Mouse (Mus musculus): ENCODE measurements around the gene Ces1d. TPM values are rescaled to one million over a fixed set of nuclear protein-coding genes. Genes with fewer than 3 reads are reported as not detected.
"Not testable (repeated sequence)": the region's sequence is repeated elsewhere in the genome, so short reads cannot be mapped to it uniquely, and the experiment has no call there.

The Ces1d gene
- polyA plus RNA-seq (2015; fragmentation: Nextera tagmentation; extraction: Ambion mirVana), result 0.36 and 0.48 TPM in 2 replicates

DNA sequence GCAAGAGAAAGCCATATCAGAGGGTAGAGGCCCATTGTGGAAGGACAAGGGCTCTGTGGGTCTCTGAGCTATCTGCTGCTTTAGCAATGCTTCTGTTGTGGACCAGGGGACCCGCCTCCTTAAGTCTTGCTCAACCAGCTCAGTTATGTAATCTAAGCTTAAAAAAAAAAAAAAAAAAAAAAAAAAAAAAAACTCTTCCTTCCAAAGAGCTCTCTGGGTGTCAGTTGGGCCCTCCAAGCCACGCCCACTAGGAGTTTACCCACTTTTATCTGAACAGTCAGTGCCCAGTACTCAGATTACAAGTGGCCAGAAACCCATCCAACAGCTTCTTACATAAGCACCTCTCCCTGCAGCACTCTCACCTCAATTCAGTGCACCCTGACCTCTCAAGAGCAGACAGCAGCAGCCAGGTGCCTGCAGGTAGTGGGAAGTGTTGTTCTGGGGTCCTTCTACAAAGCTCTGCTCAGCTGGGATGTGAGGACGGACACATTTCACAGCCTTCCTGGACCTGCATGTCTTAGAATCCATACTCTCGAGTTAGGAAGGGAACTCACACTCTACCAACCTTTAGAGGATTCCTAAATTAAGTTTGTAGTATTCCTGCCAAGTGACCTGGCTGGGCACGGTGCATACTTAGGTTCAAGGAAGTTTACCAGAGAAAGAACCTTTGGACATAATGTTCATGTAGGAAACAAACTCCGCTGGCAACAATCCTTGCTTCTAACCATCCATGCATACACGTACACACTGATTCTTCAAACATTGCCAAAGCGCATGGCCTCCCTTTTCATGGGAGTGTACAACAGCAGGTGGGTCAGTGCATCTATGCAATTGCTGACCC, at the start of gene Ces1d:
Ces1d (minus strand) TSS at position 154 of the 841 bp plus-strand sequence.
- Histone ChIP-seq H3K9ac (no peak within 1 kb of the TSS), H3K27me3 (no peaks in the 10 kb centered on the region), H3K36me3 (no peaks in the 10 kb centered on the region), H3K4me1 (no peaks in the 10 kb centered on the region), H3K9me3 (replicated peaks) (no peaks in the 10 kb centered on the region), H3K27ac (no peak within 1 kb of the TSS), H3K4me3 (replicated peaks) (no peak within 1 kb of the TSS), H3K4me2 (no peak within 1 kb of the TSS)
- 86% methylated on average over 8 of the region's 8 CpGs for WGBS
- ATAC-seq (replicated peaks; ENCODE audit: low FRiP score), result no peak

- H3K9me3 ChIP-seq (replicated peaks), result no peaks in the 10 kb centered on the region
- ATAC-seq (replicated peaks; ENCODE audit: low FRiP score), result no peak
- WGBS, result 80% methylated on average over 2 of the region's 2 CpGs
- no peaks in the 10 kb centered on the region for H3K36me3 ChIP-seq
- H3K9ac ChIP-seq, result no peak overlapping the region
- H3K27ac ChIP-seq, result no peak overlapping the region
- H3K4me3 ChIP-seq (replicated peaks), result no peak overlapping the region
- no peaks in the 10 kb centered on the region for H3K4me1 ChIP-seq
- no peak overlapping the region for H3K4me2 ChIP-seq
- no peaks in the 10 kb centered on the region for H3K27me3 ChIP-seq
These were observed 48.4 kb upstream of the Ces1d start for GRCm38 (mm10) chr8:93246057-93246456.

- Histone ChIP-seq H3K4me3 (replicated peaks) (no peak overlapping the region), H3K4me1 (no peaks in the 10 kb centered on the region), H3K36me3 (no peaks in the 10 kb centered on the region), H3K9ac (no peak overlapping the region), H3K27ac (no peak overlapping the region), H3K27me3 (no peaks in the 10 kb centered on the region), H3K9me3 (replicated peaks) (no peaks in the 10 kb centered on the region), H3K4me2 (no peak overlapping the region)
- ATAC-seq (replicated peaks; ENCODE audit: low FRiP score), result no peak
These were observed 42.2 kb upstream of the Ces1d start for GRCm38 (mm10) chr8:93239884-93240283.

DNA sequence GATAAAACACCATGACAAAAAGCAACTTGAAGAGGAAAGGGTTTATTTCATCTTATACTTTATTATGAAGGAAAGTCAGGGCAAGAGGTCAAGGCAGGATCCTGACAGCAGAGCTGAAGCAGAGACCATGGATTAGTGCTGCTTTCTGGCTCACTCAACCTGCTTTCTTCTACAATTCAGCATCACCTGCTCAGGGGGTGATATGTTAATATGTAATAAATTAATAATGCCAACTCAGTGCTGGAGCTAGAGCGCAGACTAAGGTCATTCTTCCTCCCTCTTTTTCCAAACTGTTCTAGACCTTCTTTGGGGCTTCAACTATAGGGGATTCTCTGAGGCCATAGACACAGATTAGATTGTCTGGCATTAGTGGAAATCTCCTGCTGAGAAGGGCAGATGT, 38.0 kb upstream of the Ces1d start:
- no peak overlapping the region for H3K9ac ChIP-seq
- no peaks in the 10 kb centered on the region for H3K4me1 ChIP-seq
- no peak overlapping the region for H3K4me2 ChIP-seq
- H3K27ac ChIP-seq, result no peak overlapping the region
- no peaks in the 10 kb centered on the region for H3K9me3 ChIP-seq (replicated peaks)
- no peaks in the 10 kb centered on the region for H3K27me3 ChIP-seq
- no peak overlapping the region for H3K4me3 ChIP-seq (replicated peaks)
- no peaks in the 10 kb centered on the region for H3K36me3 ChIP-seq
- 94% methylated on average over 1 of the region's 1 CpGs for WGBS
- ATAC-seq (replicated peaks; ENCODE audit: low FRiP score), result no peak

- no peak for ATAC-seq (replicated peaks; ENCODE audit: low FRiP score)
- 95% methylated on average over 1 of the region's 1 CpGs for WGBS
- Histone ChIP-seq H3K27ac (no peak overlapping the region), H3K4me3 (replicated peaks) (no peak overlapping the region), H3K36me3 (no peaks in the 10 kb centered on the region), H3K9ac (no peak overlapping the region), H3K4me1 (no peaks in the 10 kb centered on the region), H3K27me3 (no peaks in the 10 kb centered on the region), H3K9me3 (replicated peaks) (no peaks in the 10 kb centered on the region), H3K4me2 (no peak overlapping the region)
These were observed 37.1 kb upstream of the Ces1d start for GRCm38 (mm10) chr8:93234706-93235105.

GRCm38 (mm10) chr8:93234068-93234467, 36.4 kb upstream of the Ces1d start:
- WGBS, result 81% methylated on average over 6 of the region's 6 CpGs
- H3K4me1 ChIP-seq, result no peaks in the 10 kb centered on the region
- no peaks in the 10 kb centered on the region for H3K27me3 ChIP-seq
- no peak overlapping the region for H3K27ac ChIP-seq
- no peak overlapping the region for H3K4me2 ChIP-seq
- H3K9me3 ChIP-seq (replicated peaks), result no peaks in the 10 kb centered on the region
- no peak for ATAC-seq (replicated peaks; ENCODE audit: low FRiP score)
- H3K36me3 ChIP-seq, result no peaks in the 10 kb centered on the region
- no peak overlapping the region for H3K9ac ChIP-seq
- no peak overlapping the region for H3K4me3 ChIP-seq (replicated peaks)

DNA sequence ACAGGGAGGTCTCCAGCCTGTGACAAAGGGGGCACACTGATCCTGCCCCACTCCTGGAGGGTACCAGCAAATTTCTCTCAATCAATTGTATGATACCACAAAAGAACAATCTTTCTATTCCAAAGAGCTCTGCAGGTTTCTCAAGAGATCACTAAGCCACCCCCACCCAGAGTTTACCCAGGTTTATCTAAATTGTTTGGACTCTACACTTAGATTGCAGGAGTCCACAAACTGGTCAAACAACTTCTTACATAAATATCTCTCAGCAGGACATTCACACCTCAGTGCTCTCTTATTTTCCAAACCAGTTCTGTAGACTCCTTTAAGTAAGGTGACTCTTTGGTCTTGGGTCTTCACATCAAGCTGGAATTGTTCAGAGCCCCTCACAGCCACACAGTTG, 31.8 kb upstream of the Ces1d start, which contains the start of gene Ces1e:
Ces1e (minus strand) TSS at position 174 of the 400 bp plus-strand sequence.
- no peak within 1 kb of the TSS for H3K27ac ChIP-seq
- ATAC-seq (replicated peaks; ENCODE audit: low FRiP score), result no peak
- H3K4me2 ChIP-seq, result no peak within 1 kb of the TSS

DNA sequence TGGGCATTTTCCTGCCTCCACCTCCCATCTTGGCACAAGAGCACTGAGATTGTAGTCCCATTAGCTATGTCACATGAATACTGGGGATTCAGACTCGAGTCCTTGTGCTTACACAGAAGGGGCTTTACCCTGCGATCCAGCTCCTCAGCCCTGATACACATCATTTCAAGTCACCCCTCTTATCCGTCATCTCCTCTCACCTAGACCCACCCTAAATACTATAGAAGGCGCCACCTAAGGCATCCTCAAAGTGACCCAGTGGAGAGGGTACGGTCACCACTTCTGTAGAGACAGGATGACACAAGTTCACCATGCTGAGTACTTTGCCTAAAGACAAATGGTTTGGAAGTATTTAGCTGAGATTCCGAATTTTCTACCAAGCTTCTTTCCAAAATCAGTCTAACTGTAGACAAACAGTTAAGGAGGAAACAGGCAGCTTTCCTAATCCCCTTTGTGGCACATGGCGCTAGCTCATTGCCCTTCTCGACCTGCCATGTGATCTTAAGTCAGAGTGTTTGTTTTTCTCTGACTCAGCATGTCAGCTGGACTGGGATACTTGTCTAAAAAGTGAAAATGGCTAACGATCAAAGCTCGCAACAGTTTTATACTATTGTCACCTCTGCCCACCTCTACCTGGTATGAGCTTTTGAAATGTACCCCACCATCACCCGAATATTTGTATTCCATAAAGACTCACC, 31.2 kb upstream of the Ces1d start:
- no peaks in the 10 kb centered on the region for H3K36me3 ChIP-seq
- 64% methylated on average over 11 of the region's 11 CpGs for WGBS
- H3K27me3 ChIP-seq, result no peaks in the 10 kb centered on the region
- no peaks in the 10 kb centered on the region for H3K9me3 ChIP-seq (replicated peaks)
- H3K4me1 ChIP-seq, result no peaks in the 10 kb centered on the region
- no peak overlapping the region for H3K4me2 ChIP-seq
- H3K27ac ChIP-seq, result no peak overlapping the region
- H3K9ac ChIP-seq, result no peak overlapping the region
- no peak for ATAC-seq (replicated peaks; ENCODE audit: low FRiP score)
- H3K4me3 ChIP-seq (replicated peaks), result no peak overlapping the region

More for the DNA sequence above, 31.8 kb upstream of the Ces1d start, which contains the start of gene Ces1e:
- Histone ChIP-seq H3K27me3 (no peaks in the 10 kb centered on the region), H3K9me3 (replicated peaks) (no peaks in the 10 kb centered on the region), H3K36me3 (no peaks in the 10 kb centered on the region), H3K4me3 (replicated peaks) (no peak within 1 kb of the TSS), H3K4me1 (no peaks in the 10 kb centered on the region), H3K9ac (no peak within 1 kb of the TSS)

- H3K27me3 ChIP-seq; H3K4me1 ChIP-seq; H3K36me3 ChIP-seq; H3K9me3 ChIP-seq (replicated peaks); H3K27ac ChIP-seq; H3K4me3 ChIP-seq (replicated peaks); H3K9ac ChIP-seq; ATAC-seq (replicated peaks; ENCODE audit: low FRiP score); H3K4me2 ChIP-seq: not testable (repeated sequence)
- 83% methylated on average over 1 of the region's 1 CpGs for WGBS
These were observed 28.8 kb upstream of the Ces1d start for GRCm38 (mm10) chr8:93226471-93226870.

DNA sequence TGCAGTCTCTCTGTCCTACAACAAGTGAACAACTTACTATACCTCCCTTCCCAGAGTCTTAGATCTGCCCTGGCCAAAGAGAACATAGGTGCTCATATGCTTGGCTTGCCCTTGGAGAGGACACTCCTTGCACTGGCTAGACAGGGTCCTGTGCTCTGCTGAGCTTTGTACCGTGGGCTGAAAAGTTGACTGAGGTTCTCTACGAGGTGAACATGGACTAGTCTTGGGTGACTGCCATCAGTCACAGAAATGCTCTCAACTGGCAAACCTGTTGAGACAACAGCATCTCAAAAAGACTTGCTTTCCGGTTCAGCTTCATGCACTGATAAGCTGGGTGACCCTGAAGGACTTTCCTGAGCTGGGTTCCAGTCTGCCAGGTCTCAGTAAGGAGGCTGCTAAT, 24.3 kb upstream of the Ces1d start:
- H3K9ac ChIP-seq, result no peak overlapping the region
- H3K4me2 ChIP-seq, result no peak overlapping the region
- no peaks in the 10 kb centered on the region for H3K9me3 ChIP-seq (replicated peaks)
- ATAC-seq (replicated peaks; ENCODE audit: low FRiP score), result no peak
- H3K27me3 ChIP-seq, result no peaks in the 10 kb centered on the region
- WGBS, result 77% methylated on average over 3 of the region's 3 CpGs
- H3K36me3 ChIP-seq, result no peaks in the 10 kb centered on the region
- H3K4me3 ChIP-seq (replicated peaks), result no peak overlapping the region
- no peaks in the 10 kb centered on the region for H3K4me1 ChIP-seq
- no peak overlapping the region for H3K27ac ChIP-seq

- WGBS, result 55% methylated on average over 4 of the region's 4 CpGs
- Histone ChIP-seq H3K4me2 (no peak overlapping the region), H3K4me1 (no peaks in the 10 kb centered on the region), H3K9me3 (replicated peaks) (no peaks in the 10 kb centered on the region), H3K9ac (no peak overlapping the region), H3K4me3 (replicated peaks) (no peak overlapping the region), H3K36me3 (no peaks in the 10 kb centered on the region), H3K27me3 (no peaks in the 10 kb centered on the region), H3K27ac (no peak overlapping the region)
- no peak for ATAC-seq (replicated peaks; ENCODE audit: low FRiP score)
These were observed 20.2 kb upstream of the Ces1d start for GRCm38 (mm10) chr8:93217867-93218266.

DNA sequence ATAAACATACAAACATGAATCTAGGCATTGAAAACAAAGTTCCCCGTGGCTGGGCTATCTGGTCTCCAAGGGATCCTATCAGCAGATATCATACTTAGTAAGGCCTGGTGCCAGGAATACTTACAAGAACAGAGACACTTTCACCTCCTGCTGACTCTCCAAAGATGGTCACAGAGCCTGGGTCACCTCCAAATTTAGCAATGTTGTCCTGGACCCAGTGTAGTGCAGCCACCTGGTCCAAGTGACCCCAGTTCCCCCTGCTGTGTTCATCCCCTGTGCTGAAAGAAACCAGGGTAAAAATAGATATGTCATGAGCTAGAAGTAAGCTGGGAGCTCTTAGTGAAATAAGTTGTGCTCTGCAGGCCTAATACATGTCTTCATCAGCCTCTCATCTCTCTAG, 19.7 kb upstream of the Ces1d start:
- Histone ChIP-seq H3K27ac (no peak overlapping the region), H3K9me3 (replicated peaks) (no peaks in the 10 kb centered on the region), H3K9ac (no peak overlapping the region), H3K4me3 (replicated peaks) (no peak overlapping the region), H3K4me2 (no peak overlapping the region), H3K27me3 (no peaks in the 10 kb centered on the region), H3K4me1 (no peaks in the 10 kb centered on the region), H3K36me3 (no peaks in the 10 kb centered on the region)
- ATAC-seq (replicated peaks; ENCODE audit: low FRiP score), result no peak
- WGBS, result 67% methylated on average over 1 of the region's 1 CpGs

Data from kidney, embryonic 15.5 days (tissue).